Mouse (Mus musculus): Measurements from ENCODE around the gene Cyp2e1.
"Not testable (repeated sequence)": the region's sequence is repeated elsewhere in the genome, so short reads cannot be mapped to it uniquely, and the experiment has no call there.

The Cyp2e1 gene

GRCm38 (mm10) chr7:140763447-140764020, at the start of gene Cyp2e1:
Cyp2e1 (plus strand) TSS chr7:140763739.
- in situ Hi-C loops (cut with MboI, MseI), result no loop called here

GRCm38 (mm10) chr7:140717155-140718055, 46.1 kb upstream of the Cyp2e1 start:
- in situ Hi-C loops (cut with MboI, MseI), result no loop called here

GRCm38 (mm10) chr7:140721095-140721494, 42.4 kb upstream of the Cyp2e1 start:
- in situ Hi-C loops (cut with MboI, MseI), result no loop called here

GRCm38 (mm10) chr7:140725558-140725957, 38.0 kb upstream of the Cyp2e1 start:
- in situ Hi-C loops (cut with MboI, MseI), result no loop called here

- in situ Hi-C loops (cut with MboI, MseI), result no loop called here
Observed at GRCm38 (mm10) chr7:140733162-140733561, 30.4 kb upstream of the Cyp2e1 start.

- in situ Hi-C loops (cut with MboI, MseI), result no loop called here
Observed at GRCm38 (mm10) chr7:140747402-140747801, 16.1 kb upstream of the Cyp2e1 start.

- in situ Hi-C loops (cut with MboI, MseI), result no loop called here
Observed at GRCm38 (mm10) chr7:140748116-140748826, 15.3 kb upstream of the Cyp2e1 start.

GRCm38 (mm10) chr7:140748827-140749160, 14.7 kb upstream of the Cyp2e1 start:
- in situ Hi-C loops (cut with MboI, MseI), result no loop called here

- in situ Hi-C loops (cut with MboI, MseI), result loop anchor here (10.0 kb wide), 1 partner anchor 350 kb away; the partner anchor contains the start of gene Olfr531
Observed at GRCm38 (mm10) chr7:140754556-140754955, 9.0 kb upstream of the Cyp2e1 start.

- in situ Hi-C loops (cut with MboI, MseI), result loop anchor here (10.0 kb wide), 1 partner anchor 352 kb away; the partner anchor contains the start of gene Olfr531
Observed at GRCm38 (mm10) chr7:140756151-140756854, 7.2 kb upstream of the Cyp2e1 start.

- in situ Hi-C loops (cut with MboI, MseI), result no loop called here
Observed at GRCm38 (mm10) chr7:140760647-140761046, 2.9 kb upstream of the Cyp2e1 start.

GRCm38 (mm10) chr7:140765391-140765790, 1.9 kb downstream of the Cyp2e1 start:
- in situ Hi-C loops (cut with MboI, MseI), result not testable (repeated sequence)

GRCm38 (mm10) chr7:140765888-140766739, 2.6 kb downstream of the Cyp2e1 start:
- in situ Hi-C loops (cut with MboI, MseI), result no loop called here

- in situ Hi-C loops (cut with MboI, MseI), result loop anchor here (10.0 kb wide), 1 partner anchor 876 kb away; no protein-coding TSS in a partner anchor
Observed at GRCm38 (mm10) chr7:140780548-140780947, 17.0 kb downstream of the Cyp2e1 start.

GRCm38 (mm10) chr7:140787406-140788052, 24.0 kb downstream of the Cyp2e1 start, which contains the start of gene Syce1:
Syce1 (minus strand) TSS chr7:140787852.
- in situ Hi-C loops (cut with MboI, MseI), result loop anchor here (10.0 kb wide), 1 partner anchor 883 kb away; no protein-coding TSS in a partner anchor

GRCm38 (mm10) chr7:140788053-140788435, 24.5 kb downstream of the Cyp2e1 start:
- in situ Hi-C loops (cut with MboI, MseI), result loop anchor here (10.0 kb wide), 1 partner anchor 883 kb away; no protein-coding TSS in a partner anchor

GRCm38 (mm10) chr7:140793541-140793940, 30.0 kb downstream of the Cyp2e1 start:
- in situ Hi-C loops (cut with MboI, MseI), result loop anchor here (10.0 kb wide), 1 partner anchor 609 kb away; no protein-coding TSS in a partner anchor

GRCm38 (mm10) chr7:140797619-140798018, 34.1 kb downstream of the Cyp2e1 start:
- in situ Hi-C loops (cut with MboI, MseI), result loop anchor here (10.0 kb wide), 1 partner anchor 613 kb away; no protein-coding TSS in a partner anchor

GRCm38 (mm10) chr7:140798212-140798611, 34.7 kb downstream of the Cyp2e1 start:
- in situ Hi-C loops (cut with MboI, MseI), result loop anchor here (10.0 kb wide), 1 partner anchor 613 kb away; no protein-coding TSS in a partner anchor

GRCm38 (mm10) chr7:140802629-140803028, 39.1 kb downstream of the Cyp2e1 start:
- in situ Hi-C loops (cut with MboI, MseI), result no loop called here

Measured in regulatory T cell (primary cell).